Mouse (Mus musculus) hematopoietic multipotent progenitor cell, adult 10-12 weeks (in vitro differentiated cells): ENCODE data around the gene Chit1. TPM values are rescaled to one million over a fixed set of nuclear protein-coding genes. Genes with fewer than 3 reads are reported as not detected.

Experiments used
- polyA plus RNA-seq: library from polyadenylated mRNA; stranded (reverse); fragments of >175 nt; gene quantifications from 2 replicates; pipeline ENCODE4 v1.2.3, GENCODE M21; 2012; ENCODE audit warnings: low replicate concordance

Gene Chit1
- polyA plus RNA-seq, result 0.18 TPM in 1 of 2 replicates, not detected in the other

DNA sequence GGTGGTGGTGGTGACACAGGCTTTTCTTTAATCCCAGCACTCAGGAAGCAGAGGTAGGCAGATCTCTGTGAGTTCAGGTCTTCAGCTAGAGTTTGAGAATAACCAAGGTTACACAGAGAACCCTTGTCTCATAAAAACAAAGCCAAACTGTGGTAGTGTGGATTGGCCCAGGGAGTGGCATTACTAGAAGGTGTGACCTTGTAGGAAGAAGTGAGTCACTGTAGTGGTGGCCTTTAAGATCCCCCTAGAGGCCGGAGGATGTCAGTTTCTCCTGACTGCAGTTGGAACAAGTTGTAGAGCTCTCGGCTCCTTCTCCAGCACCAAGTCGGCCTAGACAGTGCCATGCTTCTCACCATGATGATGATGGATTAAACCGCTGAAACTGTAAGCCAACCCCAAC lies at the start of gene Chit1:
TSS of gene Chit1 (plus strand) at position 264 of the 400 bp plus-strand sequence.

DNA sequence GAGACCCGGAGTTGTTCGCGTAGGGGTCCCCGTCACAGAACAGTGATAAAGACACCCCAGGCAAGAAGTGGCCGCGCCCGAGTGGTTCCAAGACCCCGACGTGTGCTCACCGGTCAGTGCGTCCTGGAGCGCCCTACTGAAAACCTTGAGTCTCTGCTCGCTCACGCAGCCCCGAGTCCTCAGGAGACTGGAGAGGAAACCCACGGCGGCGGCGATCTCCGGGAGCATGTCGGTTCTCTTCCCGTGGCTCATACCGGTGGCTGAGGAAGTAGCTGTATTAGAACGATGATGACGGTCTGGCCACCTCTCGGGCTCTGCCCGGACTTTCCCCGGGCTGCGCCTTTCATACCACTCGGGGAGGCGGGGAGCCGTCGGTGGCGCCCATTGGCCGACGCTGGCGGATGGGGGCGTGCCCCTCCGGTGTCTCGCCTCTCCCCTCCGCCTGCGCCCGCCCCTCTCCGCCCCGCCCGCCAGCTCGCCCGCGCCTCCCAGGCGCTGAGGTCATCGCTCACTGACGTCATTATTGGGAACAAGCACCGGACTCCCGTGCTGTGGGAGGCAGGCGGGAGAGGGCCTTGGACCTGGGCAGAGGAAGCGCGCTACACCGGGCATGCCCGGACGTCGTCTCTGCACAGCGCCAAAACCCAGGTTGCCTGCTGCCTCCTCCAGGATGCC lies 32.1 kb upstream of the Chit1 start, which contains the start of gene Btg2:
TSS of gene Btg2 (minus strand) at position 319 of the 675 bp plus-strand sequence.

DNA sequence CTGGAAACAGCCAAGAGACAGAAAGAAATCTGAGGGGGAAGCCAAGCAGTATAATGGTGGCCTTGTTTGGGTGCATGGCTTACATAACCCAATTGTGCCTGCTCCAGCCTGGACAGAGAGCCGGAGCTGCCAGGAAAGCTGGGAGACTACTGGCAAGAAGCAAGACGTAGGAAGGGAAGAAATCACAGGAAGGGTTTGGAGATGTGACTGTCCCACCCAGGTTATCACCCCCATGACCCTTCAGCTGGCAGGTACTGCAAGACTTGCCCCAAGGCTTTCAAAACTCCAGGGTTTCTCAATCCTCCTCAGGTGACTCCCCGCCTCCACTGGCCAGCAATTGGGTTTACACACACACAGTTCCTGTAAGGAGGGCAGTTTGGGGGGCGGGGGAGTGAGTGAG lies 71.0 kb downstream of the Chit1 start, which contains the start of gene Chil1:
TSS of gene Chil1 (plus strand) at position 152 of the 400 bp plus-strand sequence.

DNA sequence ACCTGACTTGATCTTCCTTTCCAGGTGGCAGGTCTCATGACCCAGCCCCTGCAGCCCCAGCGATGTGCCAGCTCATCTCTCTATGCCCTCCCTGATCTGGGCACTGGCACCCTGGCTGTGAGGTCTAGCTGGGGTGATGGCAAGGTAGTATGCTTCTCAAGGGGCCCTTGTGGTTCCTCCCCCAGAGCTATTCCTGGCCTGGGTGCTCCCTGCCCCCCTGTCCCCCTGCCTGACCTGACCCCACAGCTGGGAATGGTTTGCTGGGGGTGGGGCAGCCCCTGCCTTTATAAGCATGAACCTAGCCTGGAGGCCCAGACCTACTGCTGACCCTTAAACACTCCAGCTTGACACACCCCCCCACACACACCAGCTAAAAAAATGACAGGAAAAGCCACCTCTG lies 82.1 kb downstream of the Chit1 start, which contains the start of gene Mybph:
TSS of gene Mybph (plus strand) at position 323 of the 400 bp plus-strand sequence.

Other genes starting within 250 kb of the Chit1 start
- gene Optc, start 203.2 kb upstream of the Chit1 start, polyA plus RNA-seq, result not detected in 2 replicates
- gene Prelp, start 189.8 kb upstream of the Chit1 start, polyA plus RNA-seq, result 0.03 and 0.29 TPM in 2 replicates
- 0.09 TPM in 1 of 2 replicates, not detected in the other for gene Fmod, start 74.0 kb upstream of the Chit1 start, polyA plus RNA-seq
- 25.8 and 146 TPM in 2 replicates for gene Btg2, start 32.1 kb upstream of the Chit1 start, polyA plus RNA-seq
- gene Chil1, start 70.9 kb downstream of the Chit1 start, polyA plus RNA-seq, result 1.4 and 4.1 TPM in 2 replicates
- gene Mybph, start 82.2 kb downstream of the Chit1 start, polyA plus RNA-seq, result 0.08 TPM in 1 of 2 replicates, not detected in the other
- gene Adora1, start 124.2 kb downstream of the Chit1 start, polyA plus RNA-seq, result not detected in 2 replicates
- gene Myog, start 178.7 kb downstream of the Chit1 start, polyA plus RNA-seq, result not detected in 2 replicates
- gene Ppfia4, start 221.7 kb downstream of the Chit1 start, polyA plus RNA-seq, result 40.3 and 96.5 TPM in 2 replicates